Mouse (Mus musculus) intestine, embryonic 14.5 days (tissue): Measurements from ENCODE around the gene Cd3g. TPM values are rescaled to one million over a fixed set of nuclear protein-coding genes. Genes with fewer than 3 reads are reported as not detected.

ENCODE experiments used
- ATAC-seq: fragments of 200-750 bp; cut with Nextera tagmentation; replicated peaks from 2 replicates; pipeline ENCODE4 v1.8.0; 2017; ENCODE audit warnings: low read depth, moderate number of reproducible peaks, moderate TSS enrichment, moderate library complexity; ENCODE audit not compliant: low FRiP score, low TSS enrichment
- DNase-seq: peaks from one replicate; pipeline ENCODE4 v3.0.0-alpha.2; 2018; ENCODE audit warnings: low spot score
- H3K27ac ChIP-seq: fragments of 300-500 bp; sonication (generic); 2 replicates; pipeline ENCODE4 v1.5.1; 2014; ENCODE audit warnings: low read depth, mild to moderate bottlenecking, control low read depth
- H3K27me3 ChIP-seq: fragments of 300-500 bp; sonication (generic); replicated peaks from 2 replicates; pipeline ENCODE4 v1.6.1; 2014; ENCODE audit warnings: low read length, control low read depth; ENCODE audit not compliant: control insufficient read depth, insufficient read depth
- H3K36me3 ChIP-seq: fragments of 300-500 bp; sonication (generic); 2 replicates; pipeline ENCODE4 v1.6.1; 2014; ENCODE audit warnings: low read length, control low read depth; ENCODE audit not compliant: control insufficient read depth, insufficient read depth
- H3K4me1 ChIP-seq: fragments of 300-500 bp; sonication (generic); replicated peaks from 2 replicates; pipeline ENCODE4 v1.6.1; 2014; ENCODE audit warnings: low read length, control low read depth, mixed read lengths; ENCODE audit not compliant: control insufficient read depth, insufficient read depth
- H3K4me2 ChIP-seq: fragments of 300-500 bp; sonication (generic); 2 replicates; pipeline ENCODE4 v1.6.1; 2014; ENCODE audit warnings: low read length
- H3K4me3 ChIP-seq: fragments of 300-500 bp; sonication (generic); 2 replicates; pipeline ENCODE4 v1.5.1; 2014; ENCODE audit warnings: low read depth, low read length, control low read depth, mixed read lengths
- H3K9ac ChIP-seq: fragments of 300-500 bp; sonication (generic); 2 replicates; pipeline ENCODE4 v1.6.1; 2014; ENCODE audit warnings: mild to moderate bottlenecking, low read length
- H3K9me3 ChIP-seq: fragments of 300-500 bp; sonication (generic); 2 replicates; pipeline ENCODE4 v1.6.1; 2016; ENCODE audit warnings: low read length, control low read depth; ENCODE audit not compliant: control insufficient read depth
- WGBS: fragments of 180-500 bp; shearing (Covaris S2); extraction: QIAGEN DNeasy Blood & Tissue Kit; methylation state at CpG from one replicate; pipeline ENCODE4 v1.1.7; 2014; 5-methylcytosine and 5-hydroxymethylcytosine counted together
- polyA plus RNA-seq: library from polyadenylated mRNA; unstranded; fragments of >200 nt; fragmentation: Nextera tagmentation; extraction: Ambion mirVana; gene quantifications from 2 replicates; pipeline ENCODE4 v1.2.1, GENCODE M21; 2014

The Cd3g gene
- polyA plus RNA-seq, 1 experiment from 2014 or later = 0.55 TPM

DNA sequence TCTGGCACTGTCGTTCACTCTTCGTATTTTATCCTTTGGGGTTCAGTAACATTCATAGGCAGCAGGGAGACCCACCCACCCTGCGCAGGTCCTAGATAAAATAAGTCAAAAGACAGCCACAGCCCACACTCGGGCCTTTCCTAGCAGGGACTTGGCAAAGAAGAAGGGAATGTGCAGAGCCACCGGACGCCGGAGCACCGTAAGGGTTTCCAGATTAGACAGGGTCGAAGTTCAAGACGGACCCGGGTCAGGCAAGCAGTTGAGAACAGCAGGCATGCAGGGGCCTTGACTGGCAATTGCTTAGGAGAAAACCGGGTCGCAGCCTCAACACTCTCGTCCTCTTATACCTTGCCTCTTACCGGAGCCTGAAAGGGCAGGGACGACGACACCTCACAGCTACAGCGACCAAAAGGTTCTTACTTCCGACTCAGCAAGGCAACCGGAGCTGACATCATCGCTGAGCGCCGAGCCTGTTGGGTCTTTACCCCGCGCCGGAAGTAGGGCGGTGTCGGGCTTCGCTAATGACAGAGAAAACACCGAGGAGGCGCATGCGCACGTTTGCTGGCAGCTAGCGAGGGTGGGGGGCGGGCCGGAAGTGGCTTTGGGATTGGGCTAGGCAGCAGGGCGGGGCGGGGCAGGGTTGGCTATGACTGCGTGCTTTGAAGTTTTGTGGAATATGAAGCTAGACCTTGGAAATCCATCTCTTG lies 15.0 kb downstream of the Cd3g start, which contains the start of gene Ube4a:
Gene Ube4a, minus strand, starts transcription at position 475 of the 707 bp plus-strand sequence.
- Histone ChIP-seq H3K4me1 (peaks cover 12% of the 10 kb centered on the region), H3K9me3 (no peaks in the 10 kb centered on the region), H3K36me3 (peaks cover 25% of the 10 kb centered on the region), H3K4me3 (peak within 1 kb of the TSS; percentile 77), H3K27me3 (no peaks in the 10 kb centered on the region), H3K27ac (no peak within 1 kb of the TSS; the same call in 1 of the 2 replicates), H3K4me2 (peak within 1 kb of the TSS; percentile 96), H3K9ac (peak within 1 kb of the TSS; percentile 71)
- WGBS = under 1% methylated on average over 39 of the region's 39 CpGs
- DNase-seq (peak; percentile 100), ATAC-seq (peak; percentile 95)

DNA sequence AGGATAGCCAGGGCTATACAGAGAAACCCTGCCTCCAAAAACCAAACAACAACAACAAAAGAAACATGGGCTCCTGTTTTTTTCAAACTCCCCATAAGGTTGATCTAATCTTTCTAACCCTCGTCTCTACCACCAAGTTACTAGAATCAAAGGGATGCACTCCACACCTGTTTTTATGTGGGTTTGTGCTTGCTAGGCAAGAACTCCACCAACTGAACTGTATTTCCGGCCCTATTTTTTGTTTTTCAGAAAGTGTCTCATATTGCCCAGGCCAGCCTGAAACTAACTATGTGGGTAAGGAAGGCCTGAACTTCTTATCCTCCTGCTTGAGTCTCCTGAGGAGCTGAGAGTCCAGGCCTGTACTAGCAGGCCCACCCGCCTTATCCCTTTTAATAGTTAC lies 25.8 kb downstream of the Cd3g start:
- H3K27ac ChIP-seq = no peak overlapping the region
- H3K9ac ChIP-seq = no peak overlapping the region
- no peaks in the 10 kb centered on the region for H3K4me1 ChIP-seq
- no peak overlapping the region for H3K4me3 ChIP-seq
- no peak overlapping the region for H3K4me2 ChIP-seq
- H3K36me3 ChIP-seq = peaks cover 88% of the 10 kb centered on the region
- no peak for DNase-seq
- no peaks in the 10 kb centered on the region for H3K9me3 ChIP-seq
- WGBS = 88% methylated on average over 3 of the region's 3 CpGs
- ATAC-seq = no peak
- H3K27me3 ChIP-seq = no peaks in the 10 kb centered on the region

DNA sequence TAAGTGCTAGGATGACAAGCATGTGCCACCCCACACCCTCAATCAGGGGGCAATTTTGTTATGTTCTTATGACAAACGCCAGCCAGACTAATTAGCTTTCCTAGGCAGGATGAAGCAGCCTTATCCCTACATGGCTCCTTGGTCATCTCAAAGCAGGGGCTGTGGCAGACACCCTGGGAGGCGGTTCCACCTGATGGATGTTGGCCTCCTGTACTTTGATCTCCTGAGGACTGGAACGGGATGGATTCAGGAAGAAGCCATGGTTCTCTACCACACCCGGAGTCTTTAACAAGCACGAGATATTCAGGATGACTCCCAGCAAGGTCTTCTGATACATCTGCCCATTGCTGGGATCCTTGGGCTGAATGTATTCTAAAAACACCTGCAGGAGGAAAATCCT lies 32.4 kb downstream of the Cd3g start:
- Histone ChIP-seq H3K4me1 (no peaks in the 10 kb centered on the region), H3K36me3 (peaks cover 97% of the 10 kb centered on the region), H3K4me3 (no peak overlapping the region), H3K9me3 (no peaks in the 10 kb centered on the region), H3K4me2 (no peak overlapping the region), H3K27ac (no peak overlapping the region), H3K9ac (no peak overlapping the region), H3K27me3 (no peaks in the 10 kb centered on the region)
- DNase-seq (no peak), ATAC-seq (no peak)
- WGBS = 86% methylated on average over 5 of the region's 5 CpGs

DNA sequence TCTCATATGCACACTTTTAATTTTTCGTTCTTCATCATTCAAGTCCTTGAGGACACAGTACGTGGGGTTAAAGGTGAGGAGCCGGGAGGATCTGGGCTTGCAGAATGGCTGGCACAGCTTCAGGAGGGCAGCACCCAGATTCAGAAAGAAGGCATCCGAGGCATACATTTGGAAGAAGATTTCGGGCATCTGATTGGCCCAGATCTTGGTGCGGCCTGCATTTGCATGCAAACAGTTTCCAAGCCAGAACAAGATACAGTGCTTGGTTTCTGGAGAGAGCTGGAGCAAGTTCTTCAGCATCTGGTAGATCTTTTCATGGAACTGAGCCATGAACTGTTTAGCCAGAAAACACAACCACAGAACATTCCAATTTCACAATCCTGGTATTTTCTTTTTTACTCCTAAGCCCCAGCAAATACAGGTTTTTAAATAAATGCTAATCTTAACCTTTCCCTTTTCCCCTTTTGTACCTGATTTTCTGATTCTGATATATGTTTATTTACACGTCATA lies 34.0 kb downstream of the Cd3g start:
- no peak for ATAC-seq
- H3K36me3 ChIP-seq = peaks cover 97% of the 10 kb centered on the region
- 95% methylated on average over 7 of the region's 7 CpGs for WGBS

DNA sequence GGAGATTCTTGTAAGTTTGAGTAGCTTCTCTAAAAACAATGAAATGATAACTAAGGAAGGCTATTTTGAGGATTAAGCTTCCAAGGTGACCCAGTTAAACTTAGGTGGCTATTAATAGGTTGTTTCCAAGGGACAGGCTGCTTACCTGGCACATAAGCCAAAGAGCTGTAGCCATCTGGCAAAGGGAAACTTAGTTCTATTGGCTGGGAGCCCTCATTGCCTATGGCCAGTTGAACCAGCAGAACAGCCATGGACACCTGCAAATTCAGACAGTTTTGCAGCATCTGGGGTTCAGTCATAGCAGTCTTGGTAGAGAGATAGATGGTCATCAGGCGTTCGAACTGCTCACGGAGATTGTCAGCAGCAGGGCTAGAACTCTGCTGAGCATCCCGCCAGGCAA lies 37.8 kb downstream of the Cd3g start:
- Histone ChIP-seq H3K9me3 (no peaks in the 10 kb centered on the region), H3K36me3 (peaks cover 91% of the 10 kb centered on the region)
- no peak for ATAC-seq

More for the DNA sequence above, 34.0 kb downstream of the Cd3g start:
- Histone ChIP-seq H3K27me3 (no peaks in the 10 kb centered on the region), H3K9ac (no peak overlapping the region), H3K4me2 (no peak overlapping the region), H3K27ac (no peak overlapping the region), H3K4me3 (no peak overlapping the region), H3K4me1 (no peaks in the 10 kb centered on the region), H3K9me3 (no peaks in the 10 kb centered on the region)
- DNase-seq = no peak

DNA sequence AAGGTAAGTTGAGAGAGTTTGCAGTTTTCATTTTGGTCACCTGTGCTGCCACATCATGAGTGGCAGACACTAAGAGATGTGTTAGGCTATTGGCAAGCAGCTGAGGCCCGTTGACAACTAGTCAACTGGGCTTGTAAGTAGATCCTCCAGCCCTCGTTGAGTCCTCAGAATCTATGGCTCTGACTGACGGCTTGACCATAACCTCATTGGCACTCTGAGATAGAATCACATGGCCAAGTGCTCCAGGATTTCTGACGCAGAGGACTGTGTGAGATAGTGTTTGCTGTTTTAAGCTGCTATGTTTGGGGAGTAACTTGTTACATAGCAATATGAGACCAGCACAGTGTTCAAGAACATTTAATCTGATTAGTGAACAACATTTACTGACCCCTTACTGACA lies 38.5 kb downstream of the Cd3g start:
- DNase-seq (no peak), ATAC-seq (no peak)
- no peak overlapping the region for H3K9ac ChIP-seq
- no peaks in the 10 kb centered on the region for H3K27me3 ChIP-seq
- H3K27ac ChIP-seq = no peak overlapping the region
- no peaks in the 10 kb centered on the region for H3K9me3 ChIP-seq
- WGBS = 92% methylated on average over 4 of the region's 4 CpGs
- H3K4me2 ChIP-seq = no peak overlapping the region
- H3K36me3 ChIP-seq = peaks cover 92% of the 10 kb centered on the region
- no peaks in the 10 kb centered on the region for H3K4me1 ChIP-seq
- no peak overlapping the region for H3K4me3 ChIP-seq

More for the DNA sequence above, 37.8 kb downstream of the Cd3g start:
- no peak for DNase-seq
- Histone ChIP-seq H3K9ac (no peak overlapping the region), H3K4me1 (no peaks in the 10 kb centered on the region), H3K4me3 (no peak overlapping the region), H3K4me2 (no peak overlapping the region), H3K27me3 (no peaks in the 10 kb centered on the region), H3K27ac (no peak overlapping the region)
- 92% methylated on average over 4 of the region's 4 CpGs for WGBS

DNA sequence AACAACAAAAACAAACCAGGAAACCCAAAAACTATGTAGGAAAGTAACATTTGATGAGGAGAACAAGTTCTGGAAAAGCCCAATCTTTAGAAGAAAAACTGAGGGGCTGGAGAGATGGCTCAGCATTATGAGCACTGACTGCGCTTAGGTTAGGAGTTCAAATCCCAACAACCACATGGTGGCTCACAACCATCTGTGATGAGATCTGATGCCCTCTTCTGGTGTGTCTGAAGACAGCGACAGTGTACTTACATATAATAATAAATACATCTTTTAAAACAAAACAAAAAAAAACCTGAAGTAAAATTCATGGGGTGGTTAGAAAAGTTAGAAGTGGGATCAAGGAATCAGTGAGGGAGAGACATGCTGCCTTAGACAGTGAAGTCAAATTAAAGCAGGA lies 58.7 kb downstream of the Cd3g start:
- Histone ChIP-seq H3K4me3 (peak overlapping the region; percentile 91), H3K4me2 (peak overlapping the region; percentile 84), H3K4me1 (peaks cover 7% of the 10 kb centered on the region), H3K36me3 (0 out of 2 replicates have a peak, but pooled peaks cover 5% of the 10 kb centered on the region), H3K27me3 (no peaks in the 10 kb centered on the region), H3K9ac (no peak overlapping the region), H3K27ac (peak overlapping the region; percentile 72; the same call in 1 of the 2 replicates), H3K9me3 (no peaks in the 10 kb centered on the region)
- DNase-seq (no peak), ATAC-seq (no peak)
- 79% methylated on average over 2 of the region's 2 CpGs for WGBS

DNA sequence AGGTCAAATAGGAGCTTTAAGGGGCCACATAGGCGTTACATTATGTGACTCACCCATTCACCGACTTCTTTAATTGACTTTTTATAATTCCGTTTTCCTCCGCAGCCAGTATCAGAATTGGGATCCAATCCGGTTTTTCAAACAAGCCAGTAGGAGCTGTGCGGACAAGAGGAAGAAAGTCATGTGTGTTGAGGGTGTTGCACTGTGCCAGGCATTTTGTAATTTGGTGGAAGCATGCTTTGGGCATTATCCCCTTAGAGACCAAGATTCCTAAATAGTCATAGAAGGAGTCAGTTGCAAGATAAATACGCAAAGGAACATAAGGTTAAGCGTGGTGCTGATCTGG lies 59.1 kb downstream of the Cd3g start:
- Histone ChIP-seq H3K9ac (peak overlapping the region; percentile 76), H3K36me3 (0 out of 2 replicates have a peak, but pooled peaks cover under 1% of the 10 kb centered on the region), H3K27me3 (no peaks in the 10 kb centered on the region), H3K4me1 (peaks cover 7% of the 10 kb centered on the region), H3K4me3 (peak overlapping the region; percentile 91), H3K27ac (peak overlapping the region; percentile 72; the same call in 1 of the 2 replicates), H3K9me3 (no peaks in the 10 kb centered on the region), H3K4me2 (peak overlapping the region; percentile 84)
- DNase-seq (no peak), ATAC-seq (peak; percentile 88)
- WGBS = 1% methylated on average over 8 of the region's 8 CpGs
